Mouse (Mus musculus): ENCODE measurements around the gene Txndc8. TPM values are rescaled to one million over a fixed set of nuclear protein-coding genes. Genes with fewer than 3 reads are reported as not detected.

Gene Txndc8
- polyA plus RNA-seq, 1 experiment: not detected

DNA sequence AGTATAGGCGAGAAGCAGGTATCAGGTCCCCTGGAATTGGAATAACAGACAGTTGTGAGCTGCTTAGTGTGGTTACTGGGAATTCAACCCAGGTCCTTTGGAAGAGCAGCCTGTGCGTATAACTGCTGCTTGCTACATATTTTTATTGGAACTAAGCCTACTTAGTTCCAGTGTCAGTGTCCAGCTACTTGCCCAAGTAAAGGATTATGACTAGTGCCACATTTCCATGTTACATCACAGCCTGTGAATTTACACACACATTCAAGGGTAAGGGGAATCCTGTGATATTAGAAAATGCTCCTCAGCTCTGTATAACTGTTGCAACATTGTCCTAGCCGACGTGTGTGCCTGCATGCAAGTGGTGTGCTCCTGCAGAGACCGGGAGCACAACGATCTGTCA, 71.6 kb downstream of the Txndc8 start:
- no peak for DNase-seq (ENCODE audit: low read depth)
- no peak for TF ChIP-seq CTCF (IDR thresholded peaks at IDR 0.05; ENCODE audit: borderline replicate concordance, extremely low read depth, insufficient read depth, insufficient read length)
- TF ChIP-seq POLR2A (IDR thresholded peaks at IDR 0.05; ENCODE audit: borderline replicate concordance, extremely low read depth, insufficient read depth, insufficient read length, poor library complexity, severe bottlenecking): no peak

GRCm38 (mm10) chr4:57934181-57934580, 74.7 kb downstream of the Txndc8 start:
- TF ChIP-seq POLR2A (IDR thresholded peaks at IDR 0.05; ENCODE audit: borderline replicate concordance, extremely low read depth, insufficient read depth, insufficient read length, poor library complexity, severe bottlenecking) (no peak), CTCF (IDR thresholded peaks at IDR 0.05; ENCODE audit: borderline replicate concordance, extremely low read depth, insufficient read depth, insufficient read length) (no peak)
- no peak for DNase-seq (ENCODE audit: low read depth)

Other genes with a start within 250 kb of the Txndc8 start
- gene D630039A03Rik, start 92.8 kb downstream of the Txndc8 start, polyA plus RNA-seq (2012; rRNA removed): 0.04 and 0.05 TPM in 2 replicates
- gene Txn1, start 52.7 kb downstream of the Txndc8 start, polyA plus RNA-seq (2012; rRNA removed): 157 and 205 TPM in 2 replicates
- gene Svep1, start 197.7 kb upstream of the Txndc8 start, polyA plus RNA-seq (2012; rRNA removed): 1.1 and 2.3 TPM in 2 replicates